Mouse (Mus musculus): Measurements from ENCODE around the gene Ginm1. TPM values are rescaled to one million over a fixed set of nuclear protein-coding genes. Genes with fewer than 3 reads are reported as not detected.
A peak's percentile ranks its signal among the peaks of the same experiment; 100 is the strongest.

Ginm1 gene
- polyA plus RNA-seq, 1 experiment from 2014 or later: 50.8 TPM

DNA sequence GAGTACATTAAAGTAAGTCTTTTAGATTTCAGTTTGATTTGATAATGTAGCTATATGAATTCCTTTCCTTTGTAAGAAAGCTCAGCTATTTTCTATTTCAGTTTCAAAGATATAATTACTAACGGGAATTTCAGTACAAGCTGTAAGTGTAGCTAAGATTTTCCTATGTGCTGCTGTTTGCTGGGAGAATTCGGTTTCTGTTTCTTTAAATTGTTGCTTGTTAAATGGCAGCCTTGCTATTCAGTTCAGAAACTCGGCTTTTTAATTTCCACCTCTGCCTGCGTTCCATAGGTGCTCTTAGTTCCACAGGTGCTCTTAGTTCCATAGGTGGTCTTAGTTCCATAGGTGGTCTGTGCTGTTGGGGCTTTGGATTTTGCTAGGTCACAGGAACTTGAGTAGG lies 26.5 kb upstream of the Ginm1 start:
- Histone ChIP-seq H3K4me1 (ENCODE audit: control insufficient read depth, insufficient read depth, low read length) (no peaks in the 10 kb centered on the region), H3K36me3 (ENCODE audit: control insufficient read depth, insufficient read depth, low read length) (peaks cover 28% of the 10 kb centered on the region; the same call in 1 of the 2 replicates), H3K9ac (replicated peaks; ENCODE audit: low read depth, low read length) (no peak overlapping the region), H3K27ac (ENCODE audit: low read depth, low read length) (no peak overlapping the region), H3K4me3 (ENCODE audit: low read depth, low read length) (no peak overlapping the region), H3K4me2 (ENCODE audit: low read depth, low read length) (no peak overlapping the region), H3K27me3 (ENCODE audit: control insufficient read depth, insufficient read depth, low read length) (no peaks in the 10 kb centered on the region), H3K9me3 (ENCODE audit: control insufficient read depth, low read length) (no peaks in the 10 kb centered on the region)
- no peak for ATAC-seq (ENCODE audit: low read depth)
- WGBS: 96% methylated on average over 4 of the region's 4 CpGs

GRCm38 (mm10) chr10:7818676-7819075 lies 26.1 kb upstream of the Ginm1 start:
- Histone ChIP-seq H3K4me1 (ENCODE audit: control insufficient read depth, insufficient read depth, low read length) (no peaks in the 10 kb centered on the region), H3K4me2 (ENCODE audit: low read depth, low read length) (no peak overlapping the region), H3K9me3 (ENCODE audit: control insufficient read depth, low read length) (no peaks in the 10 kb centered on the region), H3K4me3 (ENCODE audit: low read depth, low read length) (no peak overlapping the region), H3K27me3 (ENCODE audit: control insufficient read depth, insufficient read depth, low read length) (no peaks in the 10 kb centered on the region), H3K9ac (replicated peaks; ENCODE audit: low read depth, low read length) (no peak overlapping the region), H3K36me3 (ENCODE audit: control insufficient read depth, insufficient read depth, low read length) (peaks cover 25% of the 10 kb centered on the region; the same call in 1 of the 2 replicates), H3K27ac (ENCODE audit: low read depth, low read length) (no peak overlapping the region)
- 91% methylated on average over 4 of the region's 4 CpGs for WGBS
- ATAC-seq (ENCODE audit: low read depth): no peak

- no peak overlapping the region for H3K4me2 ChIP-seq (ENCODE audit: low read depth, low read length)
- H3K27ac ChIP-seq (ENCODE audit: low read depth, low read length): no peak overlapping the region
- WGBS: 93% methylated on average over 2 of the region's 2 CpGs
- ATAC-seq (ENCODE audit: low read depth): no peak
- H3K9ac ChIP-seq (replicated peaks; ENCODE audit: low read depth, low read length): no peak overlapping the region
- H3K4me3 ChIP-seq (ENCODE audit: low read depth, low read length): no peak overlapping the region
- H3K4me1 ChIP-seq (ENCODE audit: control insufficient read depth, insufficient read depth, low read length): no peaks in the 10 kb centered on the region
- H3K27me3 ChIP-seq (ENCODE audit: control insufficient read depth, insufficient read depth, low read length): no peaks in the 10 kb centered on the region
- H3K36me3 ChIP-seq (ENCODE audit: control insufficient read depth, insufficient read depth, low read length): peaks cover 18% of the 10 kb centered on the region
- H3K9me3 ChIP-seq (ENCODE audit: control insufficient read depth, low read length): no peaks in the 10 kb centered on the region
These were observed 23.9 kb upstream of the Ginm1 start for GRCm38 (mm10) chr10:7816476-7816875.

DNA sequence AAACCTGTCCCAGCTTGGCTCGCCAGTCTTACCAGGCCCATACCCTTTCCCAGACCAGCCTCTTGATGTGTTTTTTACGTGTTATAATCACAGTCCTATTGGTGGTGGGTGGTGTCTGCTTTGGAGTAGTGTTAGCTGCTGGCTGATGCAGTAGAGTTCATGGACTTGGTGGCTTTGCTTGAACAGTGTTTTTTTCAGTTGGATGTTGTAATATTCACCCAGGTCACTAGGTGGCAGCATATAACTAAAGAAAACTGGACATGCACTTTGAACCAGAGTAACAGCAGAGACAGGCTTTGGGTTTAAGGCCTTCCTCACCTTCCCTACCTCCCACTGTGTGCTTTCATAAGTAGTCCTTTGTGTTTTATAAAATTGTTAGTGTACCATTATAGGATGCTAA lies 17.3 kb upstream of the Ginm1 start:
- Histone ChIP-seq H3K36me3 (ENCODE audit: control insufficient read depth, insufficient read depth, low read length) (peaks cover 44% of the 10 kb centered on the region), H3K4me3 (ENCODE audit: low read depth, low read length) (no peak overlapping the region), H3K9ac (replicated peaks; ENCODE audit: low read depth, low read length) (no peak overlapping the region), H3K9me3 (ENCODE audit: control insufficient read depth, low read length) (no peaks in the 10 kb centered on the region), H3K27me3 (ENCODE audit: control insufficient read depth, insufficient read depth, low read length) (no peaks in the 10 kb centered on the region), H3K27ac (ENCODE audit: low read depth, low read length) (no peak overlapping the region), H3K4me2 (ENCODE audit: low read depth, low read length) (no peak overlapping the region), H3K4me1 (ENCODE audit: control insufficient read depth, insufficient read depth, low read length) (no peaks in the 10 kb centered on the region)
- peak; percentile 38; the same call in 1 of the 2 replicates for ATAC-seq (ENCODE audit: low read depth)
- 53% methylated on average over 2 of the region's 2 CpGs for WGBS

DNA sequence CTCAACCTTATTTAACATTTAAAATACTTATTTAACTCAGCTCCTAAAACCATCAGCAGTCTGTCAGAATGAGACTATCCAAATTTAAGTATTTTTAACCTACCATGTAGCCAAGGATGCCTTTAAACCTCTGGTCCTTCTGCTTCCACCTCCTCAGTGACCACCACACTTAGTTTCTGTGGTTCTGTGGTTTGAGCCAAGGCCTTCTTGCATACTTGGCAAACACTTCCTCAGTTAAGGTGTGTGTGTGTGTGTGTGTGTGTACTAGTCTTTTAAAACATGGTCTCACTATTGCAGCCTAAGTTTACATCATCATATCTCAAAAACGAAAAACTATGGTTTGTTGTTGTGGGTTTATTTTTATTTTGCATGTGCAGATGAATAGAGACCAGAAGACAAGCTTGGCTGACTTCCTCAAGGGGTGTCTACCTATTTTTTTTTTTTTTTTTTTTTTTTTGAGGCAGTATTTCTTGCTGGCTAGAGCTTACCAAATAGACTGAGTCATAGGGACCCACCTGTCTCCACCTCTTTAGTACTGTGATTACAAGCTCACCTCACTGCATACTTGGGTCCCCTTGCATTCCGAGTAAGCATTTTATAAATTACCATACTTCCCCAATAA lies 10.0 kb upstream of the Ginm1 start:
- 98% methylated on average over 2 of the region's 2 CpGs for WGBS
- Histone ChIP-seq H3K4me2 (ENCODE audit: low read depth, low read length) (no peak overlapping the region), H3K9me3 (ENCODE audit: control insufficient read depth, low read length) (no peaks in the 10 kb centered on the region), H3K27ac (ENCODE audit: low read depth, low read length) (no peak overlapping the region), H3K27me3 (ENCODE audit: control insufficient read depth, insufficient read depth, low read length) (no peaks in the 10 kb centered on the region), H3K4me1 (ENCODE audit: control insufficient read depth, insufficient read depth, low read length) (no peaks in the 10 kb centered on the region), H3K4me3 (ENCODE audit: low read depth, low read length) (no peak overlapping the region), H3K36me3 (ENCODE audit: control insufficient read depth, insufficient read depth, low read length) (peaks cover 62% of the 10 kb centered on the region), H3K9ac (replicated peaks; ENCODE audit: low read depth, low read length) (no peak overlapping the region)
- no peak for ATAC-seq (ENCODE audit: low read depth)

DNA sequence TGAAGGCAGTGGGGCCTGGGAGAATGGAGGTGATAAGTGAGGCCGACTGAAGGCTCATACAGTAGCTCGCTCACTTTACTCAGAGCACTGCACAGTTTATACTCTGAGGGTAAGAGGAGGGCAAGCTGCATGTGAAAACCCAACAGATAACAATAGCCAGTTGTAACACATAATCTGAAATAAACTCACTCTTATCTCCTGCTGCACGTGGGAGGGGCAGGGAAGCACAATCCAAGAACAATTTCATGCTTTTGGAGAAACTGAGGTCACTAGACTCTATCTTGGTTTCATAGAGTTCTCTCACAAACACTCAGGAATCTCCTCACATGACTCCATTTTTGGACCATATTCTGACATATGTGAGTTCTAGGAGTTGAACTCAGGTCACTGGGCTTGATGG lies 8.6 kb upstream of the Ginm1 start:
- Histone ChIP-seq H3K4me3 (ENCODE audit: low read depth, low read length) (no peak overlapping the region), H3K36me3 (ENCODE audit: control insufficient read depth, insufficient read depth, low read length) (peaks cover 64% of the 10 kb centered on the region), H3K9ac (replicated peaks; ENCODE audit: low read depth, low read length) (no peak overlapping the region), H3K4me1 (ENCODE audit: control insufficient read depth, insufficient read depth, low read length) (no peaks in the 10 kb centered on the region), H3K27ac (ENCODE audit: low read depth, low read length) (no peak overlapping the region), H3K4me2 (ENCODE audit: low read depth, low read length) (no peak overlapping the region), H3K9me3 (ENCODE audit: control insufficient read depth, low read length) (no peaks in the 10 kb centered on the region), H3K27me3 (ENCODE audit: control insufficient read depth, insufficient read depth, low read length) (no peaks in the 10 kb centered on the region)
- 94% methylated on average over 3 of the region's 3 CpGs for WGBS
- no peak for ATAC-seq (ENCODE audit: low read depth)

DNA sequence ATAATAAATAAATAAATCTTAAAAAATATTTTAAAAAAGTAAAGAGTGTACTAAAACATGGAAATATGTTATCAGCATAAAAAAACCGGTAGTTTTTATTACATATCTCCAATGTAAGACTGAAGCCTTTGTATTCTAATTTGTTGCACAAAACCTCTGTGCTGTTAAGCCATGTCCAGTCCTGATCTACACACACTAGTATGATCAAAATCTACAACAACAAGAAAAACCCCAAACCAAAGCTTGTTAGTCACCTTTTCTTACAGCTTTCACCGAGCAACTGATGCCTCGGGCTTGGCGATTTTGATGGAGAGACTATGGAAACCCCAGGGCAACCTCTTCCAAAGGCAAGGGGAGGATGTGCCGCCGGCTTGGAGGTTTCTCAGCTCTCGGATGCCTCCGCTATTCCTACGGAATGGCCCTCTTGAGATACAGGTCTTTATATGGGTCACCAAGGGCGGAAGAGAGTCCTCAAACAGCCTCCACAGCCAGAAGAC lies 322 bp downstream of the Ginm1 start:
- H3K4me1 ChIP-seq (ENCODE audit: control insufficient read depth, insufficient read depth, low read length): peaks cover 13% of the 10 kb centered on the region
- peak overlapping the region; percentile 65 for H3K9ac ChIP-seq (replicated peaks; ENCODE audit: low read depth, low read length)
- H3K27me3 ChIP-seq (ENCODE audit: control insufficient read depth, insufficient read depth, low read length): no peaks in the 10 kb centered on the region
- H3K9me3 ChIP-seq (ENCODE audit: control insufficient read depth, low read length): no peaks in the 10 kb centered on the region
- ATAC-seq (ENCODE audit: low read depth): peak; percentile 41
- H3K36me3 ChIP-seq (ENCODE audit: control insufficient read depth, insufficient read depth, low read length): peaks cover 5% of the 10 kb centered on the region
- WGBS: 2% methylated on average over 10 of the region's 10 CpGs
- peak overlapping the region; percentile 60 for H3K27ac ChIP-seq (ENCODE audit: low read depth, low read length)
- H3K4me3 ChIP-seq (ENCODE audit: low read depth, low read length): peak overlapping the region; percentile 73
- H3K4me2 ChIP-seq (ENCODE audit: low read depth, low read length): peak overlapping the region; percentile 43

GRCm38 (mm10) chr10:7787319-7787718 lies 5.3 kb downstream of the Ginm1 start:
- H3K9ac ChIP-seq (replicated peaks; ENCODE audit: low read depth, low read length): no peak overlapping the region
- H3K4me1 ChIP-seq (ENCODE audit: control insufficient read depth, insufficient read depth, low read length): peaks cover 4% of the 10 kb centered on the region; the same call in 1 of the 2 replicates
- WGBS: 47% methylated on average over 2 of the region's 2 CpGs
- no peaks in the 10 kb centered on the region for H3K27me3 ChIP-seq (ENCODE audit: control insufficient read depth, insufficient read depth, low read length)
- no peaks in the 10 kb centered on the region for H3K36me3 ChIP-seq (ENCODE audit: control insufficient read depth, insufficient read depth, low read length)
- no peak overlapping the region for H3K4me3 ChIP-seq (ENCODE audit: low read depth, low read length)
- H3K4me2 ChIP-seq (ENCODE audit: low read depth, low read length): no peak overlapping the region
- no peak overlapping the region for H3K27ac ChIP-seq (ENCODE audit: low read depth, low read length)
- ATAC-seq (ENCODE audit: low read depth): no peak
- no peaks in the 10 kb centered on the region for H3K9me3 ChIP-seq (ENCODE audit: control insufficient read depth, low read length)

DNA sequence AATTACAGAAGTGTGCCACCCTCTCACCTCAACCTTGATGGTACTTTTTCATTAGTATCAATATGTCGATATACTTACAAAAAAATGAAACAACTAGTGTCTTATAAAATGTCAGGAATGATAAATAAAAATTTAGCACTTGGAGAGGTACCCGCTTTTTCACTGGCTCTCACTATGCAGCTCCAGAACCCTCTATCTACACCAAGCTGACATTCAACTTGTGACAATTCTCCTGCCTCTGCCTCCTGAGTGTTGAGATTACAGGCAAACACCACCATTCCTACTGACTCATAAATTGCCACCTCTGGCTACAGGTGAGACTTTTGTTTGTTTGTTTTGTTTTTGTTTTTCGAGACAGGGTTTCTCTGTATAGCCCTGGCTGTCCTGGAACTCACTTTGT lies 11.4 kb downstream of the Ginm1 start:
- Histone ChIP-seq H3K9me3 (ENCODE audit: control insufficient read depth, low read length) (no peaks in the 10 kb centered on the region), H3K36me3 (ENCODE audit: control insufficient read depth, insufficient read depth, low read length) (no peaks in the 10 kb centered on the region), H3K27ac (ENCODE audit: low read depth, low read length) (no peak overlapping the region), H3K4me1 (ENCODE audit: control insufficient read depth, insufficient read depth, low read length) (0 out of 2 replicates have a peak, but pooled peaks cover 3% of the 10 kb centered on the region), H3K9ac (replicated peaks; ENCODE audit: low read depth, low read length) (0 out of 2 replicates have a peak overlapping the region, but pooled peaks have one; percentile 77), H3K4me2 (ENCODE audit: low read depth, low read length) (peak overlapping the region; percentile 59), H3K4me3 (ENCODE audit: low read depth, low read length) (peak overlapping the region; percentile 90), H3K27me3 (ENCODE audit: control insufficient read depth, insufficient read depth, low read length) (no peaks in the 10 kb centered on the region)
- peak; percentile 24; the same call in 1 of the 2 replicates for ATAC-seq (ENCODE audit: low read depth)
- WGBS: 55% methylated on average over 3 of the region's 3 CpGs

All from neural tube, embryonic 14.5 days (tissue).